Mouse (Mus musculus): Measurements from ENCODE around the gene Bdp1.

Bdp1 gene

GRCm38 (mm10) chr13:99999078-99999477 is 104.8 kb downstream of the Bdp1 start:
- no peak for DNase-seq

- no peak for DNase-seq
These were observed 105.8 kb downstream of the Bdp1 start for GRCm38 (mm10) chr13:99998099-99998498.

DNA sequence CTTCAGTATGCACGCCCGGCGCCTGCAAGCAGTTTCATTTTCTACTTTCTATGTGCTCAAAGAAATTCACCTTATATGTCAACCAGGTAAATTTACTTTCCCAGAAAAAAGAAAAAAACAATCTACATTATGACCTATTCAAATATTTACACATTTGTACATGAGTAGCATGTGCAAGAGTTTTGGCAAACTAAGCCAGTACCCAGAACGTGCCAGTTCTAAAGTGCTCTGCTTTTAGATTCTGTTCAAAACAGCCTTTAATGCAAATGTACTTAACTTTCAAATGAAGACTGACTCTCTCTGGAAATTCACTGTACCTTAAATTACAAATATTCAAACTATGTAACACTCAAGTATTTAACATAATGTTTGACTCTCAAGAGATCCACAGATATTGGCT is 114.3 kb downstream of the Bdp1 start:
- DNase-seq = no peak

DNA sequence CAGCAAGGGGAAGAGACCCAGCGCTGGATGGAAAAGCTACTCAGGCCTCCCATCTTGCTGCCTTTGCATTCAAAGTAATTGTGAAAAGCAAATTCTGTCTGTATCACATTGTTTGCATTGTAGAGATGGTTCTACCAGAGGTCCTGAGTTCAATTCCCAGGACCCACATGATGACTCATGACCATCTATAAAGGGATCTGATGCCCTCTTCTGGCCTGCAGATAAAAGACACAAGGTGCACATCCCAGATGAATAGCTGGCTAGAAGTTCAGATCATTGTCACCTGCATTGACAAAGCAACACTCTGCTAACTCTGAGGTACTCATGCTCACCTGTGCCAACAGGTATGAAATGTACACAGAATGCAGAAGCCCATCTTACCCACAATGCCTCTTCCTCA is 120.5 kb downstream of the Bdp1 start:
- no peak for DNase-seq

DNA sequence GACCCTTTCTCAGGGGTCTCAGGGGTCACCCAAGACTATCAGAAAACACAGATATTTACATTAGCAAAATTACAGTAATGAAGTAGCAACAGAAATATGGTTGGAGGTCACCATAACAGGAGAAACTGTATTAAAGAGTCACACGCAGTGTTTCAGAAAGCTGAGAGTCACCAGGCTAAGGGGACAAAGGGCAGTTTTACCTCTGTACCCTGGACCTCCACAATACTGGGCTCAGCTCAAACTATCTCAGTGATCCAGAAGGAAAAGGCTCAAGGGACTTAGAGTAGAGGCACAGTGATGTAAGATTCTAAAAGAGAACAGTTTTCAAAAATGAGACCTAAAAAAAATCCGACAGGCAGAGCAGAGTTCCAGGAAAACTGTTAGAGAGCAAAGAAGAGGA is 124.5 kb downstream of the Bdp1 start:
- DNase-seq = no peak

GRCm38 (mm10) chr13:99970089-99970488 is 133.8 kb downstream of the Bdp1 start:
- DNase-seq = no peak
